Mouse (Mus musculus): ENCODE data around the gene Ttc26. TPM values are rescaled to one million over a fixed set of nuclear protein-coding genes. Genes with fewer than 3 reads are reported as not detected.
"Not testable (repeated sequence)": the region's sequence is repeated elsewhere in the genome, so short reads cannot be mapped to it uniquely, and the experiment has no call there.

Gene Ttc26
- polyA plus RNA-seq, 1 experiment from 2014 or later, result 12.7 TPM

GRCm38 (mm10) chr6:38434055-38435023, 53.1 kb downstream of the Ttc26 start:
- peak overlapping the region; percentile 99 for H3K27ac ChIP-seq
- peak overlapping the region; percentile 98 for H3K9ac ChIP-seq
- H3K9me3 ChIP-seq (replicated peaks), result no peaks in the 10 kb centered on the region
- H3K27me3 ChIP-seq, result no peaks in the 10 kb centered on the region
- peak; percentile 83 for ATAC-seq (ENCODE audit: low FRiP score)
- peaks cover 13% of the 10 kb centered on the region for H3K4me1 ChIP-seq
- under 1% methylated on average over 82 of the region's 118 CpGs for WGBS
- peak overlapping the region; percentile 97 for H3K4me3 ChIP-seq
- no peaks in the 10 kb centered on the region for H3K36me3 ChIP-seq
- H3K4me2 ChIP-seq (replicated peaks), result peak overlapping the region; percentile 52

GRCm38 (mm10) chr6:38443842-38444241, 62.6 kb downstream of the Ttc26 start:
- H3K4me1 ChIP-seq, result no peaks in the 10 kb centered on the region
- no peak overlapping the region for H3K27ac ChIP-seq
- no peak for ATAC-seq (ENCODE audit: low FRiP score)
- no peaks in the 10 kb centered on the region for H3K27me3 ChIP-seq
- H3K9ac ChIP-seq, result no peak overlapping the region
- WGBS, result 84% methylated on average over 3 of the region's 3 CpGs
- no peaks in the 10 kb centered on the region for H3K9me3 ChIP-seq (replicated peaks)
- H3K4me3 ChIP-seq, result no peak overlapping the region
- no peak overlapping the region for H3K4me2 ChIP-seq (replicated peaks)
- peaks cover 40% of the 10 kb centered on the region for H3K36me3 ChIP-seq

DNA sequence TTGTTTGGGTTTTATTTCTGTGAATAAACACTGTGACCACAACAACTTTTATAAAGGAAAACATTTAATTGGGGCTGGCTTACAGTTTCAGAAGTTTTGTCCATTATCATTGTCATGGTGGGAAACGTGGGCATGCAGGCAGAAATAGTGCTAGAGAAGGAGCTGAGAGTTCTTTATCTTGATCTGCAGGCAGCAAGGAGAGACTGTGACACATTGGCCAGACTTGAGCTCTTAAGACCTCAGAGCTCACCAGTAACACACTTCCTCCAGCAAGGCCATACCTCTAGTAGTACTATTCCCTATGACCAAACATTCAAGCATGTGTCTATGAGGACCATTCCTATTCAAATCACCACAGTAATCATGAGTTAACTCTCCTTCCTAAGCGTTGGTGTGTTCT, 67.0 kb downstream of the Ttc26 start:
- no peak for ATAC-seq (ENCODE audit: low FRiP score)
- Histone ChIP-seq H3K9ac (no peak overlapping the region), H3K9me3 (replicated peaks) (no peaks in the 10 kb centered on the region), H3K27ac (no peak overlapping the region), H3K27me3 (no peaks in the 10 kb centered on the region), H3K4me2 (replicated peaks) (no peak overlapping the region), H3K4me3 (no peak overlapping the region), H3K4me1 (no peaks in the 10 kb centered on the region), H3K36me3 (peaks cover 60% of the 10 kb centered on the region)
- 89% methylated on average over 2 of the region's 2 CpGs for WGBS

- Histone ChIP-seq H3K4me2 (replicated peaks) (no peak overlapping the region), H3K9me3 (replicated peaks) (no peaks in the 10 kb centered on the region), H3K4me1 (no peaks in the 10 kb centered on the region), H3K27me3 (no peaks in the 10 kb centered on the region), H3K27ac (no peak overlapping the region), H3K36me3 (peaks cover 60% of the 10 kb centered on the region), H3K4me3 (no peak overlapping the region), H3K9ac (no peak overlapping the region)
- WGBS, result 96% methylated on average over 4 of the region's 4 CpGs
- ATAC-seq (ENCODE audit: low FRiP score), result no peak
These were observed 71.8 kb downstream of the Ttc26 start for GRCm38 (mm10) chr6:38453049-38453448.

- not testable (repeated sequence) for ATAC-seq (ENCODE audit: low FRiP score); H3K9me3 ChIP-seq (replicated peaks); H3K4me3 ChIP-seq; H3K27ac ChIP-seq; H3K4me2 ChIP-seq (replicated peaks); H3K27me3 ChIP-seq; H3K4me1 ChIP-seq; H3K9ac ChIP-seq
- H3K36me3 ChIP-seq, result peaks cover 49% of the 10 kb centered on the region
These were observed 75.2 kb downstream of the Ttc26 start for GRCm38 (mm10) chr6:38456425-38456824.

DNA sequence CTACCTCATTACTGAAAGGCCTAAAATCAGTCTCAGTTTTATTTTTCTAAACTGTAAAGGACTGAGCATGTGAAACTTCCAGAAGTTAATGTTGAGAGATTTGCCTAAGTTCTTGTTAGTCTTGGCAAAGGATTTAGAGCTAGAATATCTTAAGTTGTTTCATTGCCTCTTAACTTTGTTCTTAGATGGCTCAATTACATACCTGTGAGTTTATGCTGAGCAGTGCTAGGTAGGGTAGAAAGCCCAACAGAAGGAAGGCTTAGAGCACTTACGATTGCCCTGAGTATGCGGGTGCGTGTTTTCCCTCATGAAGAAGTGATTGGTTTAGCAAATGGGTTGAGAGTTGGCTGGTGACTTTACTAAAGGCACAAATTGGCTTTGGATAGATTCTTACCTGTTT, 76.8 kb downstream of the Ttc26 start:
- WGBS, result 94% methylated on average over 3 of the region's 3 CpGs

GRCm38 (mm10) chr6:38469591-38469990, 88.3 kb downstream of the Ttc26 start:
- Histone ChIP-seq H3K4me3 (no peak overlapping the region), H3K36me3 (peaks cover 52% of the 10 kb centered on the region), H3K4me2 (replicated peaks) (no peak overlapping the region), H3K9ac (no peak overlapping the region), H3K27me3 (no peaks in the 10 kb centered on the region), H3K9me3 (replicated peaks) (peaks cover 6% of the 10 kb centered on the region; the same call in 1 of the 2 replicates), H3K4me1 (no peaks in the 10 kb centered on the region), H3K27ac (no peak overlapping the region)
- no peak for ATAC-seq (ENCODE audit: low FRiP score)
- 92% methylated on average over 4 of the region's 4 CpGs for WGBS

More for the DNA sequence above, 76.8 kb downstream of the Ttc26 start:
- no peaks in the 10 kb centered on the region for H3K4me1 ChIP-seq
- no peak overlapping the region for H3K4me3 ChIP-seq
- no peak overlapping the region for H3K4me2 ChIP-seq (replicated peaks)
- no peak for ATAC-seq (ENCODE audit: low FRiP score)
- no peaks in the 10 kb centered on the region for H3K27me3 ChIP-seq
- no peak overlapping the region for H3K27ac ChIP-seq
- H3K36me3 ChIP-seq, result peaks cover 44% of the 10 kb centered on the region
- no peaks in the 10 kb centered on the region for H3K9me3 ChIP-seq (replicated peaks)
- H3K9ac ChIP-seq, result no peak overlapping the region

Other genes with a start within 250 kb of the Ttc26 start
- 13.9 and 14.3 TPM in 2 replicates for gene D630045J12Rik, start 127.5 kb upstream of the Ttc26 start, polyA plus RNA-seq (2016; fragmentation: Nextera tagmentation; extraction: Ambion mirVana)
- gene Zc3hav1l, start 82.2 kb upstream of the Ttc26 start, polyA plus RNA-seq (2016; fragmentation: Nextera tagmentation; extraction: Ambion mirVana), result 16.3 and 18.9 TPM in 2 replicates
- 1.9 and 2.3 TPM in 2 replicates for gene Zc3hav1, start 26.9 kb upstream of the Ttc26 start, polyA plus RNA-seq (2016; fragmentation: Nextera tagmentation; extraction: Ambion mirVana)
- 28.0 and 29.8 TPM in 2 replicates for gene Ubn2, start 52.5 kb downstream of the Ttc26 start, polyA plus RNA-seq (2016; fragmentation: Nextera tagmentation; extraction: Ambion mirVana)
- gene Fmc1, start 152.0 kb downstream of the Ttc26 start, polyA plus RNA-seq (2016; fragmentation: Nextera tagmentation; extraction: Ambion mirVana), result 100 and 122 TPM in 2 replicates
- 48.6 and 49.3 TPM in 2 replicates for gene Luc7l2, start 169.9 kb downstream of the Ttc26 start, polyA plus RNA-seq (2016; fragmentation: Nextera tagmentation; extraction: Ambion mirVana)